Mouse (Mus musculus) liver, adult 2 months (tissue): ENCODE results near the gene Gkn1. TPM values are rescaled to one million over a fixed set of nuclear protein-coding genes. Genes with fewer than 3 reads are reported as not detected.
A peak's percentile ranks its signal among the peaks of the same experiment; 100 is the strongest.

Source experiments
- DNase-seq: peaks from one replicate; pipeline ENCODE4 v3.0.0-alpha.2; 2011; ENCODE audit warnings: low read depth, low spot score; ENCODE audit errors: extremely low read depth
- H3K27ac ChIP-seq: fragments of 200-500 bp; replicated peaks from 2 replicates; pipeline ENCODE4 v1.5.1; 2012; ENCODE audit warnings: low read depth, mild to moderate bottlenecking, control low read depth, inconsistent platforms, low read length; ENCODE audit not compliant: insufficient read depth
- H3K27me3 ChIP-seq: fragments of 200-500 bp; 2 replicates; pipeline ENCODE4 v1.6.1; 2012; ENCODE audit warnings: mild to moderate bottlenecking, moderate library complexity, low read length, inconsistent platforms; ENCODE audit not compliant: control insufficient read depth, insufficient read depth
- H3K36me3 ChIP-seq: fragments of 200-500 bp; 2 replicates; pipeline ENCODE4 v1.6.1; 2012; ENCODE audit warnings: low read length, inconsistent platforms; ENCODE audit not compliant: control insufficient read depth, insufficient read depth
- H3K4me1 ChIP-seq: fragments of 200-500 bp; 2 replicates; pipeline ENCODE4 v1.6.1; 2011; ENCODE audit warnings: low read length; ENCODE audit not compliant: control insufficient read depth, insufficient read depth
- H3K4me3 ChIP-seq: fragments of 200-500 bp; 2 replicates; pipeline ENCODE4 v1.5.1; 2011; ENCODE audit warnings: low read depth, mild to moderate bottlenecking, control low read depth, low read length, moderate library complexity; ENCODE audit not compliant: insufficient read depth
- H3K79me2 ChIP-seq: fragments of 200-500 bp; 2 replicates; pipeline ENCODE4 v1.6.1; 2012; ENCODE audit warnings: inconsistent platforms, mild to moderate bottlenecking, low read length, moderate library complexity; ENCODE audit not compliant: control insufficient read depth, insufficient read depth
- H3K9ac ChIP-seq: fragments of 200-500 bp; 2 replicates; pipeline ENCODE4 v1.6.1; 2012; ENCODE audit warnings: low read depth, mild to moderate bottlenecking, control low read depth, inconsistent platforms, low read length
- CTCF ChIP-seq: fragments of 200-500 bp; IDR thresholded peaks from 2 replicates; pipeline ENCODE4 v1.5.1; 2011; ENCODE audit warnings: low read depth, low read length, control low read depth
- POLR2A ChIP-seq: fragments of 200-500 bp; IDR thresholded peaks from 2 replicates; pipeline ENCODE4 v1.6.1; 2011; ENCODE audit warnings: low read length, control low read depth; ENCODE audit not compliant: insufficient read depth; ENCODE audit errors: extremely low read depth
- WGBS: fragments of 180-500 bp; shearing (Covaris S2); methylation state at CpG from one replicate; pipeline ENCODE4 v1.1.7; 2018; 5-methylcytosine and 5-hydroxymethylcytosine counted together
- polyA plus RNA-seq: library from polyadenylated mRNA; depleted of rRNA; stranded (reverse); fragments of >200 nt; gene quantifications from 2 replicates; pipeline ENCODE4 v1.2.3, GENCODE M21; 2012; rRNA removed
- total RNA-seq: library from RNA; depleted of rRNA; stranded (reverse); fragments of >200 nt; gene quantifications from 2 replicates; pipeline ENCODE4 v1.2.3, GENCODE M21; 2014; rRNA removed

Gene Gkn1
- total RNA-seq, result 0.20 TPM in 1 of 2 replicates, not detected in the other
- polyA plus RNA-seq, result not detected in 2 replicates

- H3K27me3 ChIP-seq, result 0 out of 2 replicates have a peak, but pooled peaks cover 2% of the 10 kb centered on the region
- no peak within 1 kb of the TSS for H3K27ac ChIP-seq
- no peak within 1 kb of the TSS for H3K4me3 ChIP-seq
- H3K4me1 ChIP-seq, result no peaks in the 10 kb centered on the region
- TF ChIP-seq POLR2A (no peak), CTCF (no peak)
- no peak for DNase-seq
- 80% methylated on average over 8 of the region's 8 CpGs for WGBS
- H3K79me2 ChIP-seq, result no peaks in the 10 kb centered on the region
- no peaks in the 10 kb centered on the region for H3K36me3 ChIP-seq
- H3K9ac ChIP-seq, result no peak within 1 kb of the TSS
Measured at GRCm38 (mm10) chr6:87350829-87351228, at the start of gene Gkn1. Gene Gkn1, minus strand, starts transcription at chr6:87350942.

GRCm38 (mm10) chr6:87399886-87400566 lies 49.3 kb upstream of the Gkn1 start:
- H3K36me3 ChIP-seq, result no peaks in the 10 kb centered on the region
- H3K79me2 ChIP-seq, result no peaks in the 10 kb centered on the region
- TF ChIP-seq CTCF, result no peak
- no peak for TF ChIP-seq POLR2A
- DNase-seq, result no peak
- no peak overlapping the region for H3K27ac ChIP-seq
- H3K27me3 ChIP-seq, result no peaks in the 10 kb centered on the region
- no peak overlapping the region for H3K9ac ChIP-seq
- H3K4me3 ChIP-seq, result no peak overlapping the region
- WGBS, result 66% methylated on average over 4 of the region's 4 CpGs
- no peaks in the 10 kb centered on the region; the same call in 1 of the 2 replicates for H3K4me1 ChIP-seq

- WGBS, result 2% methylated on average over 5 of the region's 5 CpGs
- TF ChIP-seq CTCF, result peak; percentile 99
- TF ChIP-seq POLR2A, result no peak
- no peaks in the 10 kb centered on the region for H3K79me2 ChIP-seq
Measured at GRCm38 (mm10) chr6:87399137-87399536, 48.4 kb upstream of the Gkn1 start.

GRCm38 (mm10) chr6:87394783-87395182 lies 44.0 kb upstream of the Gkn1 start:
- no peaks in the 10 kb centered on the region for H3K79me2 ChIP-seq
- 89% methylated on average over 9 of the region's 9 CpGs for WGBS
- H3K9ac ChIP-seq, result no peak overlapping the region
- no peaks in the 10 kb centered on the region for H3K36me3 ChIP-seq
- H3K27me3 ChIP-seq, result no peaks in the 10 kb centered on the region
- no peak overlapping the region for H3K27ac ChIP-seq
- TF ChIP-seq POLR2A (no peak), CTCF (no peak)
- DNase-seq, result no peak
- H3K4me1 ChIP-seq, result peaks cover 4% of the 10 kb centered on the region
- no peak overlapping the region for H3K4me3 ChIP-seq

More at GRCm38 (mm10) chr6:87399137-87399536, 48.4 kb upstream of the Gkn1 start:
- Histone ChIP-seq H3K4me1 (no peaks in the 10 kb centered on the region; the same call in 1 of the 2 replicates), H3K27ac (no peak overlapping the region), H3K36me3 (no peaks in the 10 kb centered on the region), H3K27me3 (no peaks in the 10 kb centered on the region), H3K4me3 (no peak overlapping the region), H3K9ac (no peak overlapping the region)
- peak; percentile 46 for DNase-seq

GRCm38 (mm10) chr6:87393466-87394205 lies 42.9 kb upstream of the Gkn1 start:
- H3K9ac ChIP-seq, result no peak overlapping the region
- DNase-seq, result no peak
- 43% methylated on average over 8 of the region's 8 CpGs for WGBS

More at GRCm38 (mm10) chr6:87393466-87394205, 42.9 kb upstream of the Gkn1 start:
- Histone ChIP-seq H3K36me3 (no peaks in the 10 kb centered on the region), H3K27ac (no peak overlapping the region), H3K4me3 (no peak overlapping the region), H3K79me2 (no peaks in the 10 kb centered on the region), H3K27me3 (no peaks in the 10 kb centered on the region), H3K4me1 (peaks cover 9% of the 10 kb centered on the region)
- TF ChIP-seq POLR2A, result no peak
- no peak for TF ChIP-seq CTCF
